Mouse (Mus musculus) midbrain, embryonic 15.5 days (tissue): ENCODE data around the gene Slc17a7. TPM values are rescaled to one million over a fixed set of nuclear protein-coding genes. Genes with fewer than 3 reads are reported as not detected.

Experiments
- ATAC-seq: fragments of 200-750 bp; cut with Nextera tagmentation; replicated peaks from 2 replicates; pipeline ENCODE4 v1.8.0; 2017; ENCODE audit warnings: moderate TSS enrichment
- H3K27ac ChIP-seq: fragments of 300-500 bp; sonication (generic); 2 replicates; pipeline ENCODE4 v1.5.1; 2015; ENCODE audit warnings: mild to moderate bottlenecking, inconsistent platforms
- H3K27me3 ChIP-seq: fragments of 300-500 bp; sonication (generic); replicated peaks from 2 replicates; pipeline ENCODE4 v1.6.1; 2015; ENCODE audit warnings: inconsistent platforms
- H3K36me3 ChIP-seq: fragments of 300-500 bp; sonication (generic); replicated peaks from 2 replicates; pipeline ENCODE4 v1.6.1; 2015; ENCODE audit warnings: inconsistent platforms
- H3K4me1 ChIP-seq: fragments of 300-500 bp; sonication (generic); 2 replicates; pipeline ENCODE4 v1.6.1; 2015; ENCODE audit warnings: inconsistent platforms
- H3K4me2 ChIP-seq: fragments of 300-500 bp; sonication (generic); 2 replicates; pipeline ENCODE4 v1.6.1; 2015; ENCODE audit warnings: inconsistent platforms, mild to moderate bottlenecking, moderate library complexity
- H3K4me3 ChIP-seq: fragments of 300-500 bp; sonication (generic); 2 replicates; pipeline ENCODE4 v1.5.1; 2015; ENCODE audit warnings: mild to moderate bottlenecking, inconsistent platforms
- H3K9ac ChIP-seq: fragments of 300-500 bp; sonication (generic); 2 replicates; pipeline ENCODE4 v1.6.1; 2015; ENCODE audit warnings: mild to moderate bottlenecking, inconsistent platforms
- H3K9me3 ChIP-seq: fragments of 300-500 bp; sonication (generic); 2 replicates; pipeline ENCODE4 v1.6.1; 2016; ENCODE audit warnings: inconsistent platforms
- WGBS: fragments of 180-500 bp; shearing (Covaris S2); methylation state at CpG from one replicate; pipeline ENCODE4 v1.1.7; 2015; ENCODE audit warnings: mixed read lengths; 5-methylcytosine and 5-hydroxymethylcytosine counted together
- polyA plus RNA-seq: library from polyadenylated mRNA; unstranded; fragments of >200 nt; fragmentation: Nextera tagmentation; extraction: Ambion mirVana; gene quantifications from 2 replicates; pipeline ENCODE4 v1.2.1, GENCODE M21; 2015

Gene Slc17a7
- polyA plus RNA-seq, 1 experiment from 2014 or later: 0.59 TPM

DNA sequence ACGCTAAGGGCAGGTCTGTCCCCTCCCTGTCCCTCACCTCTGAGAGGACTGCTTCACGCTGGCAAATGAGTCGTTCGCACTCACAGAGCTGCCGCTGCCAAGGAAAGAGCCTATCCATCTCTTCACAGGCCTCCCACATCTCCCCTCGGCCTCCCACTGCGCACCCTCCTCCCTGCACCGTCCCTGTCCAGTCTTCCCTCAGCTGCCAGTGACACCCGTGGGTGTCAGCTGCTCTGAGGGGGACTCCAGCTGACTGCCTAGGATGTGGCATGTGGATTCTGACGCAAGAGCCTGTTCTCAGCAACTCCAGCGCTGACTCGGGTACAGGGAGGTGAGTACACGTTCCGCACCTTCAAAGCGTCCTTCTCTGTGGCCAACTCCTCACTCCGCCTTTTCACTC, 25.9 kb downstream of the Slc17a7 start:
- no peaks in the 10 kb centered on the region for H3K36me3 ChIP-seq
- no peak overlapping the region for H3K27ac ChIP-seq
- peaks cover 11% of the 10 kb centered on the region for H3K27me3 ChIP-seq
- H3K4me2 ChIP-seq: no peak overlapping the region
- no peak overlapping the region for H3K4me3 ChIP-seq
- ATAC-seq: no peak
- H3K9me3 ChIP-seq: no peaks in the 10 kb centered on the region
- H3K4me1 ChIP-seq: peaks cover 4% of the 10 kb centered on the region; the same call in 1 of the 2 replicates
- WGBS: 62% methylated on average over 16 of the region's 16 CpGs
- H3K9ac ChIP-seq: no peak overlapping the region

DNA sequence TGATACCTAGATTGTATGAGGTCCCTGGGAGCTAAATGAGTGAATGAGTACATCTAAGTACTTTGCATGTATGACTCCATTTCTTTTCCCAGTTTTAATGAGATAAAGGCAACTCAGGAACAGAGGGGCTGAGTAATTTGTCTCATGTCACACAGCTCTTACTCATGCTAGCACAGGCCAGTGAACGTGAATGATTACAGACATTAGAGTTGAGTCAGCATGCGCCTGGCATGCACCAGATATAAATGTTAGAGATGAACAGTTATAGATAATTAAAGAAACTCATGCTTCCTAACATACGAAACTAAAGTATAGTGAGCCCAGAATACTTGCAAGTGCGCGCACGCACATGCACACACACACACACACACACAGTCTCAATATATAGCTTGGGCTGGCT, 26.4 kb downstream of the Slc17a7 start:
- Histone ChIP-seq H3K27me3 (peaks cover 6% of the 10 kb centered on the region), H3K4me3 (no peak overlapping the region), H3K27ac (no peak overlapping the region), H3K36me3 (no peaks in the 10 kb centered on the region), H3K9me3 (no peaks in the 10 kb centered on the region), H3K4me2 (no peak overlapping the region), H3K4me1 (no peaks in the 10 kb centered on the region), H3K9ac (no peak overlapping the region)
- no peak for ATAC-seq
- WGBS: 92% methylated on average over 6 of the region's 6 CpGs

DNA sequence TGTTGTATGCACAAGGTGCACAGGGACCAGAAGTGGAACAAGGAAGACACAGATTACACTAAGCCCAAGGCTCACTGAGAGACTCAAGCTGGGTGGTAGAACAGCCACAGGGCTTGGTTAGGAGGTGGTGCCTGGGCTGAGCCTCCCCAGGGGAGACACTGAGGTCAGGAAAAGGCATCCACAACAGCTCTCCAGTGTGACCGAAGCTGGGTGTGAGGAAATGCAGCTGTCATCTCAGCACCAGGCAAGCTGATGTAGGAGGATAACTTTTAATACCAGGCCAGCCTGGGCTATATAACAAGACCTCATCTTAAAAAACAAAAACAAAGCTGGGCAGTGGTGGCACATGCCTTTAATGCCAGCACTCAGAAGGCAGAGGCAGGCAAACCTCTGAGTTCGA, 27.4 kb downstream of the Slc17a7 start:
- 83% methylated on average over 2 of the region's 2 CpGs for WGBS
- Histone ChIP-seq H3K4me2 (no peak overlapping the region), H3K36me3 (no peaks in the 10 kb centered on the region), H3K9me3 (no peaks in the 10 kb centered on the region), H3K4me3 (no peak overlapping the region), H3K27ac (no peak overlapping the region), H3K9ac (no peak overlapping the region), H3K4me1 (no peaks in the 10 kb centered on the region), H3K27me3 (no peaks in the 10 kb centered on the region; the same call in 1 of the 2 replicates)
- no peak for ATAC-seq

DNA sequence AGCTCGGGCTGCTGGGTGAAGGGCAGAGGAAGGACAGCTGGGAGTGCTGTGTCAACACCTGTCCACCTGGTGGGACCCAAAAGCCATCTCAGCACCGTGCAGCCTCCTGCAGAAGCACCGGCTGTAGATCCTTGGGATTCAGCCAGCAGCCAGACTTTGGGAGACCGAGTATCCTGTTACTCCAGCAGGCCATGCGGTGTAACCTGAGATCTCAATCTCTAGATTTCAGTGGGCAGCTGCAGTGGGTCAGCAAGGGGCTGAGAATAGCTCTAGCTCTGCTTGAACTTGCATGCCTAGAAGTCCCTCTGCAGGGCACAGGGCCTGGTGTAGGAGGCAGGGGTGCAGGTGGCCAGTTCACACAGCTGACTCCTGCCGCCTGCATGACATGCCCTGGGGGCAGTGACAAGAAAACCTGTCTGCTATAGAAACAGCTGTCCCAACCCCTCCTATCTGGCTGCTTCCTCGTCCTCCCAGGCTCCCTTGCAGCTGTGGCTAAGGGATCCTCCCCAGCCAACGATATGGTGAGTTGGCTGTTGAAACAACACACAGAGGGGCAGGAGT, 28.1 kb downstream of the Slc17a7 start:
- H3K9ac ChIP-seq: no peak overlapping the region

DNA sequence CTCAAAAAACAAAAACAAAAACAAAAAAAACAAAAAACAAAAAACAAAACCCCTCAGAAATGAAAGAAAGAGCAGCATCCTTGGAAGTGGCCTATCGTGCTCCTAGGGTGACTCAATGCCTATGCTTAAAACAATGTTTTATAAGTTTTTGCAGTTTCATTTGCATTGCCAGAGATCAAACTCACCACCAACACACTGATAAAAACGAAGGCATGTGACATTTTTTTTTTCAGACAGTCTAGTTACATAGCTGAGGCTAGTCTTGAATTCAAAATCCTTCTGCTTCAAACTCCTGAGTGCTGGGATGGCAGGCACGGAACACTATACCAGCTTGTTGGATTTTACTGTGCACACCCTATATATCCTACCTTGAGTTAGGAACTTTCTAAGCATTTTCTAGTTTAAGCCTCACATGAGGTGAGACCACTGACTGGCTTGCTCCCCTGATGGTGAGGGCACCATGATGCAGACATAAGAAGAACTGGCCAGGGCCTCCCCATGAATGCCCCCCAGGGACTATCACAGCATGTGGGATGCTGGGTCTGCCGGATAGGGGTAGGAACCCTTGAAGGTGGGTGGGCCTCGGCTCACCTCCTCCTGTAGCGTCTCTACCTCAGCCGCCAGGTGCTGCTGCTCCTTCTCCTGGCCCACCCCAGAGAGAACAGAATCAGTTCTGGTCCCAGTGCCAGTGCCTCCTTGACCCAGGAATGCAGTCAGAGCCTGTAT, 29.0 kb downstream of the Slc17a7 start:
- H3K4me1 ChIP-seq: peaks cover 1% of the 10 kb centered on the region; the same call in 1 of the 2 replicates
- no peaks in the 10 kb centered on the region for H3K36me3 ChIP-seq
- H3K4me3 ChIP-seq: no peak overlapping the region
- H3K27ac ChIP-seq: no peak overlapping the region
- no peak for ATAC-seq
- no peak overlapping the region for H3K4me2 ChIP-seq
- H3K9ac ChIP-seq: no peak overlapping the region
- 83% methylated on average over 7 of the region's 7 CpGs for WGBS
- H3K9me3 ChIP-seq: no peaks in the 10 kb centered on the region
- H3K27me3 ChIP-seq: no peaks in the 10 kb centered on the region; the same call in 1 of the 2 replicates

More for the DNA sequence above, 28.1 kb downstream of the Slc17a7 start:
- H3K9me3 ChIP-seq: no peaks in the 10 kb centered on the region
- no peak overlapping the region for H3K27ac ChIP-seq
- H3K4me2 ChIP-seq: no peak overlapping the region
- H3K36me3 ChIP-seq: no peaks in the 10 kb centered on the region
- WGBS: 24% methylated on average over 8 of the region's 8 CpGs
- H3K4me1 ChIP-seq: no peaks in the 10 kb centered on the region
- no peak overlapping the region for H3K4me3 ChIP-seq
- no peaks in the 10 kb centered on the region; the same call in 1 of the 2 replicates for H3K27me3 ChIP-seq
- no peak for ATAC-seq

DNA sequence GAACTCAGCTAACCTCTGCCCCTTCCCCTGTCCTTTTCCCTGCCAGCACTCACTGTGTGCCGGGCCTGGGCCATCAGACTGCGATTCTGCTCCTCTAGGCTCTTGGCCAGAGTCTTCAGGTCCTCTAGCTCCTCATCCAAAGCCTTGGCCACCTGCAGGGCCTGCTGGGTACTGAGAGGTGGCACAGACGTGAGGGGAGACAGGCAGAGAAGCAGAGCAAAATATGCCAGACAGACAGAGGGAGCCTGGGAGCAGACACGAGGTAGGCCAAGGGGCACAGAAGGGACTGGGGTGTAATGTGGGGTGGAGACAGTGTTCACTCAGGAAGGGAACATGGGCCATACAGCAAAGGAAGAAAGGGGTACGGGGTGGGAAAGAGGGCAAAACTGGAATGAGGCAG, 29.7 kb downstream of the Slc17a7 start:
- Histone ChIP-seq H3K9me3 (no peaks in the 10 kb centered on the region), H3K4me2 (no peak overlapping the region), H3K27ac (no peak overlapping the region), H3K4me1 (peaks cover 8% of the 10 kb centered on the region; the same call in 1 of the 2 replicates), H3K4me3 (no peak overlapping the region), H3K9ac (no peak overlapping the region), H3K36me3 (no peaks in the 10 kb centered on the region), H3K27me3 (no peaks in the 10 kb centered on the region; the same call in 1 of the 2 replicates)
- ATAC-seq: no peak
- WGBS: 66% methylated on average over 5 of the region's 5 CpGs

DNA sequence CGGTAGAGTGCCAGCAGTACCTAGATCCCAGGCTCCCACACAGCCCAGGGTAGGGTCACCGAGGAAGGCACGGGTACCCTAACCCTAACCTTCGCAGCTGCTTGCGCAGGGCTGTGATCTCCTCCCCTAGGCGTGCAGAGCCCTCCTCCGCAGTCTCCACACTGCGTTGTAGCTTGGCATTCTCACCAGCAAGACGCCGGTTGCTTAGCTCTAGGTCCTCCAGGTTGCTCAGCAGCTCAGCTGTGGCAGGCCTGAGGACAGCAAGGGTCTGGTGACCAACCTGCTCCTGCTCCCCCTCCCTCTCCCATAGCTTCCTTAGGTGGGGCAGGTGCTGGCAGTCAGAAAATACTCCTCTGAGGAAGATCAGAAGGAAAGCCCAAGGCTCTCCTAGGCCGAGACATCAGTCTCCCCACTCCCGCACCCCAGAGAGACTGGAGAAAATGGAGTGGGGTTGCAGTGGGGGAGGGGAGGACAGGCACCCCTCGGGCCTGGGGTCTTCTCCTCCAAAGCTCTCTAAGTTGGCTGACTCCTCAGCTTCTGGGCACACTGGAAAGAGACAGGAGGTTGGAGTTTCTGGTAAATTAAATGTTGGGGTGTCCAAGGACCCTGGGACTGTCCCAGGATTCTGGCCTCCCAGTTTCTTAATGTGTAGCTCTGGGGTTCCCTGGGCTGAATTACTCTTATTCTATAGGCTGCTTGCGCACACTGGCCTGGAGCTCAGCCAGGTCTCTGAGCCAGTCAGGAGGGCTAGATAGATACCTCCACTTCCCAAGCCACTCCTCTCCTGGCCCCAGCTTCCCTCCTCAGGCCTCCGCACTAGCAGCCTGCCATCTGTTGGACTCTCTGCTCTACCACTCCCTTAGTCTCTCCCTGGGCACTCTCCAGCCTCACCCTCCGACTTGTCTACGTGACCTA, 30.4 kb downstream of the Slc17a7 start:
- H3K9me3 ChIP-seq: no peaks in the 10 kb centered on the region
- 70% methylated on average over 17 of the region's 17 CpGs for WGBS

DNA sequence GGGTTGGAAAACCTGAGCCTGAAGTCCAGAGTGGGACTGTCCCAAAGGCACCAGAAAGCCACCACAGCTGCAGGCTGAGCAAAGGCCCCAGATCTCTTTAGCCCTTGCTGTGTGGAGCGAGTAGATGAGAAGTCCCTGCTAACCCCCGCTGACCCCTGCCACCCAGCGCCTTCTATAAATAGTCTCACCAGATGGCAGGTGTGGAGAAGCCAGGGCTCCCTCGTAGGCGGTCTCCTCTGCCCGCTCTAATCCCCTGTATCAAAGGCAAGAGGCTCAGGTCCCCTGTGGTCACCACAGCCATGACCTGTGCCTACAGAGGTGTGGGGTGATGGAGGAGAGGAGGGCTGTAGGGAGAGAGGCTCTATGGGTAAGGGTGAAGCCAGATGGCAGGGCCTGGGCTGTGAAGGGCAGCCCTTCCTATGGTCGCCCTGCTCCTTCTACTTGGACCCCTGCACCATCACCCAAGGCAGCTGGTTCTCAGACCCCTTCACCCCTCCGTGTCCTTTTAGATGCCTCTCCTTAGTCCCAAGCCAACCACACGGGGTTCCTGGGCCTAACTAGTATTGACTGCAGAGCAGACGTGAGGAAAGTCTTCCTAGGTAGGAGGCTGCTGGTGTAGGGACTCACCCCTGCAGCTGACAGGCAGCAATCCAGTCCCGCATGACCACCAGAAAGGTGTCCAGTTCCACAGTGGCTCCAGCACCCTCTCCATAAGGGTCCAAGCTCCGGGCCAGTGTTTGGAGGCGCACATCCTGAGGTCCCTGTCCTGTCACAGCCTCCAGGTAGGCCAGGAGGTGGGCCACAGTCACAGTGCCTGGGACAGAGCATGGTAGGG, 31.8 kb downstream of the Slc17a7 start:
- H3K27ac ChIP-seq: no peak overlapping the region
- WGBS: 61% methylated on average over 13 of the region's 13 CpGs
- no peak overlapping the region for H3K9ac ChIP-seq
- H3K4me2 ChIP-seq: no peak overlapping the region
- peaks cover 11% of the 10 kb centered on the region; the same call in 1 of the 2 replicates for H3K4me1 ChIP-seq
- no peak overlapping the region for H3K4me3 ChIP-seq
- no peaks in the 10 kb centered on the region for H3K36me3 ChIP-seq
- ATAC-seq: no peak
- H3K9me3 ChIP-seq: no peaks in the 10 kb centered on the region
- no peaks in the 10 kb centered on the region; the same call in 1 of the 2 replicates for H3K27me3 ChIP-seq

More for the DNA sequence above, 30.4 kb downstream of the Slc17a7 start:
- Histone ChIP-seq H3K27me3 (no peaks in the 10 kb centered on the region; the same call in 1 of the 2 replicates), H3K4me2 (no peak overlapping the region), H3K36me3 (no peaks in the 10 kb centered on the region), H3K9ac (no peak overlapping the region), H3K4me3 (no peak overlapping the region), H3K4me1 (peaks cover 11% of the 10 kb centered on the region; the same call in 1 of the 2 replicates), H3K27ac (no peak overlapping the region)
- ATAC-seq: no peak

DNA sequence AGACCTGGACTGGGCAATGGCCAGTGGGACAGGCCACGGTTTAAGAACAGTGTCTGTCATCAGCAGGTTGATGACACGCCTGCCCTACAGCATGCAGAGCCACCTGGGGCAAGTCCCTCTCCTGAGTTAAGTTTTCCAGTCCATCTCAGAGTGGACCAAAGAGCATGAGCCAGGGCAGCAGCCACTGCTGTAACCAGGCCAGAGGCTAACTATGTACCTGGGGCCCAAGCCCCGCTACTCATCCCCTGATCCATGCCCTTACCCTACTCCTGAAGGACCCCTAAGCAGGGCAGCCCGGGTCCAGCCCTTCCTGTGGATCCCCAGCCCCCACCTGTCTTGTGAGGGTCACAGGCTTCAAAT, 32.4 kb downstream of the Slc17a7 start:
- no peak overlapping the region for H3K9ac ChIP-seq
- H3K27me3 ChIP-seq: no peaks in the 10 kb centered on the region; the same call in 1 of the 2 replicates
- H3K4me3 ChIP-seq: no peak overlapping the region
- no peaks in the 10 kb centered on the region for H3K36me3 ChIP-seq
- no peaks in the 10 kb centered on the region for H3K9me3 ChIP-seq
- no peak for ATAC-seq
- no peak overlapping the region for H3K27ac ChIP-seq
- peaks cover 11% of the 10 kb centered on the region; the same call in 1 of the 2 replicates for H3K4me1 ChIP-seq
- H3K4me2 ChIP-seq: no peak overlapping the region
- 82% methylated on average over 4 of the region's 4 CpGs for WGBS

DNA sequence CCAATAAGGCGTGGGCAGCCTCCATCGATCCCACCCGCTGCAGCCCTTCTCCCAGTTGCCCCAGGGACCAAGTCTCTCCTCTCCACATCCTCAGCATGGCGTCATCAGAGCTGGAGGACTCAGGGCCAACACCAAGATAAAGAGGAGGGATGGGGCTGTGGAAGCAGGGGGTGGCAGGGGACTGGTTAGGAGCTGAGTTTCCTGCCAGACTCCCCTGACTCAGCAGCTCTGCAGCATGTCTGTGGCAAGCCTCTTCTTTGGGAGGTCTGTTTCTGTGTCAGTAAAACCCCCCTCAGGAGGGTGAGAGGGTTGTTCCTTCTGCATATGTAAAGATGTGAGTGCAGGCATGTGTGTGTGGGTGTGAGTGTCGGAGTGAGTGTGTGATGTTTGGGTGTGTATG, 33.2 kb downstream of the Slc17a7 start:
- H3K27ac ChIP-seq: no peak overlapping the region
- 71% methylated on average over 5 of the region's 5 CpGs for WGBS
- ATAC-seq: no peak
- no peaks in the 10 kb centered on the region for H3K36me3 ChIP-seq
- H3K9me3 ChIP-seq: no peaks in the 10 kb centered on the region
- H3K4me3 ChIP-seq: no peak overlapping the region
- no peak overlapping the region for H3K4me2 ChIP-seq
- no peak overlapping the region for H3K9ac ChIP-seq
- H3K4me1 ChIP-seq: peaks cover 11% of the 10 kb centered on the region; the same call in 1 of the 2 replicates
- no peaks in the 10 kb centered on the region for H3K27me3 ChIP-seq

DNA sequence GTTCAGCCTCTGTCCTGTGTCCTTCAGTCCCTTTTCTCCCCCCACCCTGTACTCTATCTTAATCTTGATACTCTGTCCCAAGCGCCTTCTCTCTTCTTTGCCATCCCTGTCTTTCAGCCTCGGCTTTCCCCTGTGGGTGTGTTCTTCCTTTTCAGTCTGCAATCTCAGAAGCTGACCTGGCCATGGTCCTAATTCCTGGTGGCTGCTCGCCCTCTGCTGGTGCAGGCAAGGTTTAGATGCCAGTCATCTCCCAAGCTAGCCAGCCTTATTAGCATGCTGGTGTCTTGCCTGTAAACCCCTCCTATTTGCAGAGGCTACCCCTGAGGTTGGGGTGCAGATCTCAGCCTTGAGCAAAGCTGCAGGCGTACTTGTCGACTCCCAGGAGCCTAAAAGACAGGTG, 34.7 kb downstream of the Slc17a7 start:
- H3K9me3 ChIP-seq: no peaks in the 10 kb centered on the region
- no peak overlapping the region for H3K27ac ChIP-seq
- no peaks in the 10 kb centered on the region for H3K36me3 ChIP-seq
- H3K4me3 ChIP-seq: no peak overlapping the region
- H3K4me1 ChIP-seq: peaks cover 11% of the 10 kb centered on the region; the same call in 1 of the 2 replicates
- no peak overlapping the region for H3K4me2 ChIP-seq
- peak overlapping the region; percentile 15; the same call in 1 of the 2 replicates for H3K9ac ChIP-seq
- peak; percentile 52 for ATAC-seq
- WGBS: 11% methylated on average over 5 of the region's 5 CpGs
- H3K27me3 ChIP-seq: 0 out of 2 replicates have a peak, but pooled peaks cover 4% of the 10 kb centered on the region
